Mouse (Mus musculus) cerebellum, adult 2 months (tissue): Measurements from ENCODE around the gene Dhx29. TPM values are rescaled to one million over a fixed set of nuclear protein-coding genes. Genes with fewer than 3 reads are reported as not detected.

ENCODE experiments used
- DNase-seq, 2 experiments: peaks; one replicate each; pipeline ENCODE4 v3.0.0; 2021
- H3K27ac ChIP-seq: fragments of 200-500 bp; 2 replicates; pipeline ENCODE4 v1.5.1; 2012; ENCODE audit warnings: low read length, control low read depth, inconsistent platforms; ENCODE audit not compliant: insufficient read depth
- H3K27me3 ChIP-seq: fragments of 200-500 bp; 2 replicates; pipeline ENCODE4 v1.6.1; 2012; ENCODE audit warnings: inconsistent platforms, mild to moderate bottlenecking, low read length, moderate library complexity; ENCODE audit not compliant: control insufficient read depth, insufficient read depth
- H3K4me1 ChIP-seq: fragments of 200-500 bp; 2 replicates; pipeline ENCODE4 v1.6.1; 2011; ENCODE audit warnings: low read length; ENCODE audit not compliant: control insufficient read depth, insufficient read depth
- H3K4me3 ChIP-seq: fragments of 200-500 bp; replicated peaks from 2 replicates; pipeline ENCODE3; 2011; ENCODE audit warnings: mild to moderate bottlenecking, low read depth, low read length, control low read depth; ENCODE audit not compliant: insufficient read depth
- CTCF ChIP-seq: fragments of 200-500 bp; IDR thresholded peaks from 2 replicates; pipeline ENCODE4 v1.5.1; 2011; ENCODE audit warnings: low read depth, mild to moderate bottlenecking, control low read depth, low read length, moderate library complexity, borderline replicate concordance; ENCODE audit not compliant: insufficient read depth
- POLR2A ChIP-seq: fragments of 200-500 bp; IDR thresholded peaks from 2 replicates; pipeline ENCODE4 v1.6.1; 2011; ENCODE audit warnings: low read length, control low read depth, borderline replicate concordance; ENCODE audit not compliant: insufficient read depth
- WGBS: fragments of 180-500 bp; shearing (Covaris S2); methylation state at CpG from one replicate; pipeline ENCODE4 v1.1.7; 2018; 5-methylcytosine and 5-hydroxymethylcytosine counted together
- polyA plus RNA-seq: library from polyadenylated mRNA; depleted of rRNA; stranded (reverse); fragments of >200 nt; gene quantifications from 2 replicates; pipeline ENCODE4 v1.2.3, GENCODE M21; 2012

The Dhx29 gene
- polyA plus RNA-seq, 1 experiment = 12.9 TPM

- TF ChIP-seq CTCF = no peak
- no peak for TF ChIP-seq POLR2A
- WGBS = 89% methylated on average over 8 of the region's 8 CpGs
- H3K27me3 ChIP-seq = no peaks in the 10 kb centered on the region
- no peak overlapping the region for H3K4me3 ChIP-seq
- no peak overlapping the region for H3K27ac ChIP-seq
- no peaks in the 10 kb centered on the region for H3K4me1 ChIP-seq
- DNase-seq = no peak
These were observed 26.8 kb downstream of the Dhx29 start for GRCm38 (mm10) chr13:112954067-112954466.

- DNase-seq = no peak
- Histone ChIP-seq H3K27me3 (no peaks in the 10 kb centered on the region), H3K4me3 (no peak overlapping the region), H3K27ac (no peak overlapping the region), H3K4me1 (no peaks in the 10 kb centered on the region)
- TF ChIP-seq CTCF (no peak), POLR2A (no peak)
- WGBS = 85% methylated on average over 5 of the region's 5 CpGs
These were observed 35.8 kb downstream of the Dhx29 start for GRCm38 (mm10) chr13:112963081-112963480.

GRCm38 (mm10) chr13:112964421-112964820 is 37.2 kb downstream of the Dhx29 start:
- Histone ChIP-seq H3K27ac (no peak overlapping the region), H3K4me3 (no peak overlapping the region), H3K27me3 (no peaks in the 10 kb centered on the region), H3K4me1 (no peaks in the 10 kb centered on the region)
- WGBS = 90% methylated on average over 12 of the region's 12 CpGs
- TF ChIP-seq POLR2A (no peak), CTCF (no peak)
- no peak for DNase-seq

DNA sequence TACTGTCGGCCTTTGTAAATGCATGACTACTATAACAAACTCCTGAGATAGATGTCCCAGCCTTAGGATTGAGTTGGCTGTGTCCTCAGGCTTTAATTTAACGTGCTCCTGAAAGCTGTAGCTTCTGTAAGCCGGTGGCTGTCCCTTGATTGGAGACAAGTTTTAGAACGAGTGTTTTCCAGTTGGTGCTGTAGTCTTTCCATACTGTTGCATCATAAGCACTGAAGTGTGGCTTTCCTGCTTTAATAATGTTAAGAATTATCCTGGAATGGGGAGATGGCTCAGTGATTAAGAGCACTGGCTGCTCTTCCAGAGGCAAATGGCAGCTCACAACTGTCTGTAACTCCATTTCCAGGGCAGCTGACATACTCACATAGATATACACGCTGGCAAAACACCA is 40.0 kb downstream of the Dhx29 start:
- H3K27ac ChIP-seq = no peak overlapping the region
- TF ChIP-seq POLR2A (no peak), CTCF (no peak)
- 97% methylated on average over 5 of the region's 5 CpGs for WGBS

GRCm38 (mm10) chr13:112976720-112977119 is 49.5 kb downstream of the Dhx29 start:
- Histone ChIP-seq H3K27me3 (no peaks in the 10 kb centered on the region), H3K27ac (no peak overlapping the region), H3K4me1 (no peaks in the 10 kb centered on the region), H3K4me3 (no peak overlapping the region)
- TF ChIP-seq CTCF (no peak), POLR2A (no peak)
- no peak for DNase-seq
- WGBS = 53% methylated on average over 10 of the region's 10 CpGs

More for the DNA sequence above, 40.0 kb downstream of the Dhx29 start:
- Histone ChIP-seq H3K27me3 (no peaks in the 10 kb centered on the region), H3K4me3 (no peak overlapping the region), H3K4me1 (no peaks in the 10 kb centered on the region)
- no peak for DNase-seq

- peaks cover 6% of the 10 kb centered on the region for H3K4me1 ChIP-seq
- H3K4me3 ChIP-seq = no peak overlapping the region
- WGBS = 38% methylated on average over 18 of the region's 18 CpGs
- no peak overlapping the region for H3K27ac ChIP-seq
- TF ChIP-seq POLR2A = no peak
- no peak for TF ChIP-seq CTCF
- no peak for DNase-seq
- H3K27me3 ChIP-seq = peaks cover 5% of the 10 kb centered on the region; the same call in 1 of the 2 replicates
These were observed 58.6 kb downstream of the Dhx29 start for GRCm38 (mm10) chr13:112985605-112986450.

- Histone ChIP-seq H3K4me3 (no peak overlapping the region), H3K27me3 (peaks cover 5% of the 10 kb centered on the region; the same call in 1 of the 2 replicates), H3K27ac (no peak overlapping the region), H3K4me1 (peaks cover 6% of the 10 kb centered on the region)
- DNase-seq = no peak
- WGBS = 8% methylated on average over 17 of the region's 17 CpGs
- no peak for TF ChIP-seq CTCF
- TF ChIP-seq POLR2A = no peak
These were observed 59.2 kb downstream of the Dhx29 start for GRCm38 (mm10) chr13:112986451-112986950.

GRCm38 (mm10) chr13:112987532-112987943 is 60.3 kb downstream of the Dhx29 start, which contains the start of gene Ccno:
TSS of gene Ccno (plus strand) at chr13:112987802.
- DNase-seq = peak; percentile 77 to 84
- WGBS = under 1% methylated on average over 47 of the region's 47 CpGs
- Histone ChIP-seq H3K27ac (no peak within 1 kb of the TSS), H3K27me3 (peaks cover 5% of the 10 kb centered on the region; the same call in 1 of the 2 replicates), H3K4me3 (peak within 1 kb of the TSS; percentile 26), H3K4me1 (peaks cover 6% of the 10 kb centered on the region)
- TF ChIP-seq POLR2A = peak; percentile 35; the same call in 1 of the 2 replicates
- TF ChIP-seq CTCF = no peak
